Mouse (Mus musculus) G1E (cell line): ENCODE measurements around the gene B020011L13Rik. TPM values are rescaled to one million over a fixed set of nuclear protein-coding genes. Genes with fewer than 3 reads are reported as not detected.
"Not testable (repeated sequence)": the region's sequence is repeated elsewhere in the genome, so short reads cannot be mapped to it uniquely, and the experiment has no call there.

Experiments
- ATAC-seq: 2 replicates; pipeline ENCODE4 v1.8.0; 2016; ENCODE audit warnings: mild to moderate bottlenecking; ENCODE audit not compliant: insufficient number of reproducible peaks, poor library complexity, low FRiP score, severe bottlenecking; ENCODE audit errors: extremely low read depth
- DNase-seq: peaks from one replicate; pipeline ENCODE4 v3.0.0; 2012; ENCODE audit warnings: low spot score
- H3K27me3 ChIP-seq: 2 replicates; pipeline ENCODE4 v1.6.1; 2012; ENCODE audit warnings: mild to moderate bottlenecking, low read length, inconsistent platforms; ENCODE audit not compliant: insufficient read depth
- H3K36me3 ChIP-seq: replicated peaks from 2 replicates; pipeline ENCODE3; 2012; ENCODE audit warnings: mild to moderate bottlenecking, inconsistent platforms
- H3K4me1 ChIP-seq: 2 replicates; pipeline ENCODE4 v1.6.1; 2012; ENCODE audit warnings: low read depth, low read length, inconsistent platforms, mixed read lengths; ENCODE audit not compliant: insufficient read depth
- H3K4me3 ChIP-seq: 2 replicates; pipeline ENCODE4 v1.5.1; 2012; ENCODE audit warnings: low read depth, mild to moderate bottlenecking, inconsistent platforms, low read length, moderate library complexity, mixed read lengths
- H3K9me3 ChIP-seq: replicated peaks from 2 replicates; pipeline ENCODE4 v1.6.1; 2012; ENCODE audit warnings: inconsistent platforms
- polyA plus RNA-seq: library from polyadenylated mRNA; stranded (reverse); fragments of >175 nt; gene quantifications from 2 replicates; pipeline ENCODE4 v1.2.3, GENCODE M21; 2012
- total RNA-seq, 2 experiments: library from RNA; stranded (forward) in 1 of 2; stranded (reverse) in 1 of 2; fragments of 200-1000 nt in 1 of 2; fragments of >200 nt in 1 of 2; fragmentation: Nextera tagmentation in 1 of 2; gene quantifications; 2 replicates each; pipeline ENCODE4 v1.2.3; 2014 to 2017

The B020011L13Rik gene
- total RNA-seq (2014; fragmentation: Nextera tagmentation) (not detected in 2 replicates), total RNA-seq (2017) (0.05 and 0.06 TPM in 2 replicates), polyA plus RNA-seq (not detected in 2 replicates)

GRCm38 (mm10) chr1:117780833-117781232 is at the start of gene B020011L13Rik:
TSS of gene B020011L13Rik (plus strand) at chr1:117781133.
- not testable (repeated sequence) for DNase-seq, ATAC-seq, H3K4me1 ChIP-seq, H3K9me3 ChIP-seq, H3K4me3 ChIP-seq, H3K27me3 ChIP-seq, H3K36me3 ChIP-seq

- H3K4me3 ChIP-seq, ATAC-seq, H3K9me3 ChIP-seq, H3K4me1 ChIP-seq, H3K27me3 ChIP-seq, DNase-seq, H3K36me3 ChIP-seq: not testable (repeated sequence)
Observed at GRCm38 (mm10) chr1:117816271-117816670, 35.3 kb downstream of the B020011L13Rik start.

- not testable (repeated sequence) for H3K9me3 ChIP-seq, H3K27me3 ChIP-seq, DNase-seq, ATAC-seq, H3K4me1 ChIP-seq, H3K4me3 ChIP-seq, H3K36me3 ChIP-seq
Observed at GRCm38 (mm10) chr1:117829781-117830180, 48.8 kb downstream of the B020011L13Rik start, which contains the start of gene Gm28360. TSS of gene Gm28360 (plus strand) at chr1:117830081.

- DNase-seq, result peak; percentile 1
Observed at GRCm38 (mm10) chr1:117851718-117852117, 70.8 kb downstream of the B020011L13Rik start.

More at GRCm38 (mm10) chr1:117851718-117852117, 70.8 kb downstream of the B020011L13Rik start:
- H3K9me3 ChIP-seq, H3K36me3 ChIP-seq, H3K27me3 ChIP-seq, H3K4me3 ChIP-seq, H3K4me1 ChIP-seq: not testable (repeated sequence)
- peak; percentile 97 for ATAC-seq

Other genes starting within 250 kb of the B020011L13Rik start
- not detected in 2 replicates for gene Gm28363, start 84.0 kb upstream of the B020011L13Rik start, total RNA-seq (2014; fragmentation: Nextera tagmentation)
- not detected in 2 replicates for gene Gm28363, start 84.0 kb upstream of the B020011L13Rik start, total RNA-seq (2017)
- gene Gm28363, start 84.0 kb upstream of the B020011L13Rik start, polyA plus RNA-seq, result not detected in 2 replicates
- not detected in 2 replicates for gene Gm28360, start 48.9 kb downstream of the B020011L13Rik start, total RNA-seq (2014; fragmentation: Nextera tagmentation)
- gene Gm28360, start 48.9 kb downstream of the B020011L13Rik start, total RNA-seq (2017), result not detected in 2 replicates
- not detected in 2 replicates for gene Gm28360, start 48.9 kb downstream of the B020011L13Rik start, polyA plus RNA-seq
- gene Gm28168, start 146.9 kb downstream of the B020011L13Rik start, total RNA-seq (2014; fragmentation: Nextera tagmentation), result not detected in 2 replicates
- 0.12 TPM in 1 of 2 replicates, not detected in the other for gene Gm28168, start 146.9 kb downstream of the B020011L13Rik start, total RNA-seq (2017)
- not detected in 2 replicates for gene Gm28168, start 146.9 kb downstream of the B020011L13Rik start, polyA plus RNA-seq
- not detected in 2 replicates for gene Gm7145, start 184.8 kb downstream of the B020011L13Rik start, total RNA-seq (2014; fragmentation: Nextera tagmentation)
- gene Gm7145, start 184.8 kb downstream of the B020011L13Rik start, total RNA-seq (2017), result 0.11 and 0.12 TPM in 2 replicates
- gene Gm7145, start 184.8 kb downstream of the B020011L13Rik start, polyA plus RNA-seq, result not detected in 2 replicates